Mouse (Mus musculus) liver, adult 10 weeks (tissue): Measurements from ENCODE around the gene Celf2. TPM values are rescaled to one million over a fixed set of nuclear protein-coding genes. Genes with fewer than 3 reads are reported as not detected.

Experiments
- polyA plus RNA-seq: library from polyadenylated mRNA; stranded (reverse); fragments of 350-450 nt; fragmentation: Illumina TruSeq; extraction: RNeasy Lipid Tissue Mini Kit (QIAGEN cat#74804); gene quantifications from one replicate; pipeline ENCODE4 v1.2.3, GENCODE M21; 2014; ENCODE audit warnings: low read depth, low replicate concordance

Celf2 gene
- polyA plus RNA-seq = 6.9 TPM

DNA sequence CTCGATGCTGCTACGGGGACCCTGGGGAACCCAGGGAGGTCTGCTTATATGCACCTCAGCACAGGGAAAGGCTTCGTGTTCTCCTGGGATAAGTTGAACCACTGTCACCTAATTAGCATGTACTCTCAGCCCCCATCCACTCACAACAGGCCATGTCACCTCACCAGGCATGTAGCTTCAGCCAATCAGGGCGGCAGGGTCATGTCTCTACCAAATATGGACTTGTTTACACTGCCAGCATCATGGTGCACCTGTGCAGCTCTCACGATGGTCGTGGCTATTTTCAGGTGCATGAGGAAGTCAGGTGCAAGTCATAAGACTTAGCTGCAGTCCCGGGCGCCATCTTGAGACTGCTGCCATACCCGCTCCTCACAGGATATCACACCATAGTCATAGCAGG lies at the start of gene Celf2:
Gene Celf2 (minus strand): TSS at position 101 of the 400 bp plus-strand sequence.

